Mouse (Mus musculus) gastrocnemius, postnatal 10 days (tissue): ENCODE results near the gene Olfr808. TPM values are rescaled to one million over a fixed set of nuclear protein-coding genes. Genes with fewer than 3 reads are reported as not detected.

Experiments
- DNase-seq: peaks from one replicate; pipeline ENCODE4 v3.0.0; 2021; ENCODE audit warnings: mixed read lengths
- long read RNA-seq, 2 experiments: library from polyadenylated mRNA; stranded (forward); transcript quantifications; one replicate each; pipeline ENCODE4 v2.0.0; 2021
- microRNA-seq, 2 experiments: library from miRNA; unstranded; fragments of <30 nt; microRNA quantifications; one replicate each; pipeline ENCODE4 v1.2.0; 2021
- total RNA-seq, 2 experiments: library from RNA; stranded (reverse); gene quantifications; 2 replicates each; pipeline ENCODE4 v1.2.3; 2021

Gene Olfr808
- total RNA-seq, result not detected
- long read RNA-seq, experiment 1, result 0 reads
- long read RNA-seq, experiment 2, result 0 reads

GRCm38 (mm10) chr10:129765182-129765581, at the start of gene Olfr808:
Gene Olfr808, plus strand, starts transcription at chr10:129765482.
- no peak for DNase-seq

GRCm38 (mm10) chr10:129729275-129729674, 36.0 kb upstream of the Olfr808 start, which contains the start of gene Olfr805:
Gene Olfr805, minus strand, starts transcription at chr10:129729375.
- DNase-seq, result no peak

- no peak for DNase-seq
Measured at GRCm38 (mm10) chr10:129741821-129742220, 23.5 kb upstream of the Olfr808 start, which contains the start of gene Olfr806. Gene Olfr806, minus strand, starts transcription at chr10:129741921.

DNA sequence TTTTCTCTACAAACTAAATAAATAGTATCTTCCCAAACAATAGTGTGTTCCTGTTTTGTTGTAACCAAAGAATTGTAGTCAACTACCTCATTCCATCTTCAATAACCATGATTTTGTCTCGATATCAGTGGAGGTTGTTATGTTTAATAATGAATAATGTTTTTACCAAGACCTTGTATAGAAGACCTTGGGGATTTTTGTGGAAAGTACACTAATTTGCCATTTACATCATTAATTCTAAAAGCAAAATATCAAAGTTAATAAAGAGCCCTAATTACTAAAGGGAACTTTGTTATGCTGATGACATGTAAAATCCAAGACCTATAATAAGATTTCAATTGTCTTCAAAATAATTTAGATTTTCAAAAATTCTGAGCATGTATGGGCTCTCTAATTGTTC, 7.6 kb upstream of the Olfr808 start, which contains the start of gene Olfr807:
Olfr807 (minus strand) TSS at position 101 of the 400 bp plus-strand sequence.
- DNase-seq, result no peak

DNA sequence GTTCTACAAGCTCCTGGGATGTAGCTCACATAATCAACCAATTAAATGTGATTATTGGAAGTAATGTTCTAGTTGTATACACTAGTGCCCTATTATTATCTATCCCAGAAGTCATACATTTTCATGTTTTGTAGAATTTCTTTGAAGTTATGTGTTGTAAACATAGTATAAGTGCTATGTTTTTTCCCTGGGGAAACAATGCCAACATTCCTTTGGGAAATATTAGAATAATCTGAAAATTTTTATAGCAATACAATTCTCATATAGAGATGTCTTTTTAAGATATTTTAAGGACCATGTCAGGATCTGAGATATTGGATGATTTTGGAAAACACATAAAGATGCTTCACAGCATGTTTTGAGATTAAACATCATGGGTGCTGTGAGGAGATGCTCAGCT, 9.1 kb downstream of the Olfr808 start, which contains the start of gene Olfr809:
Olfr809 (plus strand) TSS at position 301 of the 400 bp plus-strand sequence.
- DNase-seq, result no peak

DNA sequence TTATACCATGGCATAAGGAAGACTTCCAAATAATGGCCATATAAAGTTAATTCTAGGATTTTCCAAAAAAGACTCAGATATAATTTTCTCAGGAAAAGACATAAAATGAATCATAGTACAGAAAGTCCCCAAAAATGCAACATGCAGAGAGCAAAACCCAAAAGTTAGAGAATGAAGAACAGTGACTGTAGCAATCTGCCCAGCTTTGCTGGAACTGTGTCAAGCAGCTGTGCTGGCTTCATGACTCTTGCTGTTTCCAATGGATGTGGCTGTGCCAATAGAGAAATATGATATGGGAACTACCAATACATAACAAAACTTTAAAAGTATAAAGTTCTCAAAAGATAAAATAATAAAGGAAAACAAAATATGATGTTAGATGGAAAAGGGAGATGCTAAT, 12.8 kb downstream of the Olfr808 start:
- peak; percentile 36 for DNase-seq

GRCm38 (mm10) chr10:129794817-129795216, 29.5 kb downstream of the Olfr808 start, which contains the start of gene Olfr810:
Gene Olfr810, minus strand, starts transcription at chr10:129794917.
- DNase-seq, result no peak

DNA sequence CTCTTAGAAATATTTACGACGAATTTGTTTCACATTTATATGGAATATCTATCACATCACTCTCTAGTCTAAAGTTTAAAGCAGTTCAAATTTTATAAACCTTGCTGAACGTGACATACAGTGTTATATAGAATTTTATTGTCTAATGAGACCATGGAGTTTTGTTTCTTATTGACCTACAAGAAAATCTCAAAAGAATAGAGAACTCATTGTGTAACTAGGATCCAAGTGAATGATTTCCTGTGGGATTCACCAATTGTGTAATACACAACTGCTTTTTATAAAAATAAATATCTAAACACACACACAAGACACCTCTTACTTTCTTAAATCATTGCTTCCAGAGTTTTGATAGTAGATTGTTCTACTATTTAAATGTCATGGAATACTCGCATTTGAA, 39.0 kb downstream of the Olfr808 start, which contains the start of gene Olfr811:
Olfr811 (minus strand) TSS at position 101 of the 400 bp plus-strand sequence.
- DNase-seq, result no peak

Small RNA genes within 50 kb of the gene (microRNA-seq; reads per million reads assigned to microRNA genes)
- 0 reads per million in 2 experiments for gene Gm24485

Other genes with a start within 250 kb of the Olfr808 start
- gene Olfr791, start 243.7 kb upstream of the Olfr808 start, total RNA-seq, result not detected
- not detected for gene Olfr792, start 226.3 kb upstream of the Olfr808 start, total RNA-seq
- gene Olfr794, start 197.8 kb upstream of the Olfr808 start, total RNA-seq, result not detected
- not detected for gene Olfr796, start 152.9 kb upstream of the Olfr808 start, total RNA-seq
- not detected for gene Olfr798, start 137.5 kb upstream of the Olfr808 start, total RNA-seq
- gene Olfr799, start 128.0 kb upstream of the Olfr808 start, total RNA-seq, result not detected
- not detected for gene Olfr800, start 107.8 kb upstream of the Olfr808 start, total RNA-seq
- not detected for gene Olfr801, start 91.6 kb upstream of the Olfr808 start, total RNA-seq
- gene Olfr802, start 77.3 kb upstream of the Olfr808 start, total RNA-seq, result not detected
- gene Olfr803, start 71.2 kb upstream of the Olfr808 start, total RNA-seq, result not detected
- gene Olfr804, start 62.3 kb upstream of the Olfr808 start, total RNA-seq, result not detected
- not detected for gene Olfr805, start 36.1 kb upstream of the Olfr808 start, total RNA-seq
- gene Olfr806, start 23.6 kb upstream of the Olfr808 start, total RNA-seq, result not detected
- gene Olfr807, start 7.7 kb upstream of the Olfr808 start, total RNA-seq, result not detected
- not detected for gene Olfr809, start 9.2 kb downstream of the Olfr808 start, total RNA-seq
- gene Olfr810, start 29.4 kb downstream of the Olfr808 start, total RNA-seq, result not detected
- not detected for gene Olfr811, start 38.9 kb downstream of the Olfr808 start, total RNA-seq
- not detected for gene Olfr812, start 80.6 kb downstream of the Olfr808 start, total RNA-seq
- not detected for gene Olfr813, start 89.9 kb downstream of the Olfr808 start, total RNA-seq
- gene Olfr814, start 114.4 kb downstream of the Olfr808 start, total RNA-seq, result not detected
- gene Olfr815, start 140.4 kb downstream of the Olfr808 start, total RNA-seq, result not detected
- gene Olfr816, start 150.1 kb downstream of the Olfr808 start, total RNA-seq, result not detected
- not detected for gene Olfr818, start 183.6 kb downstream of the Olfr808 start, total RNA-seq
- not detected for gene Olfr819, start 201.8 kb downstream of the Olfr808 start, total RNA-seq
- gene Olfr247, start 210.7 kb downstream of the Olfr808 start, total RNA-seq, result not detected
- gene Gm10310, start 219.6 kb downstream of the Olfr808 start, total RNA-seq, result not detected
- gene Olfr820, start 247.1 kb downstream of the Olfr808 start, total RNA-seq, result not detected